Mouse (Mus musculus) frontal cortex, postnatal 14 days (tissue): Measurements from ENCODE around the gene St8sia1.

Experiments used
- DNase-seq, 2 experiments: peaks; one replicate each; pipeline ENCODE4 v3.0.0; 2022; ENCODE audit warnings: low spot score in 2 of 2

The St8sia1 gene

GRCm38 (mm10) chr6:142945461-142945860 is 18.8 kb downstream of the St8sia1 start:
- DNase-seq = no peak

GRCm38 (mm10) chr6:142944470-142944869 is 19.8 kb downstream of the St8sia1 start:
- DNase-seq = no peak

- DNase-seq = no peak
These were observed 20.8 kb downstream of the St8sia1 start for GRCm38 (mm10) chr6:142943419-142943818.

- DNase-seq = no peak
These were observed 22.5 kb downstream of the St8sia1 start for GRCm38 (mm10) chr6:142941596-142942381.

- no peak for DNase-seq
These were observed 23.2 kb downstream of the St8sia1 start for GRCm38 (mm10) chr6:142941078-142941477.

- no peak for DNase-seq
These were observed 25.5 kb downstream of the St8sia1 start for GRCm38 (mm10) chr6:142938549-142939345.

- no peak for DNase-seq
These were observed 26.2 kb downstream of the St8sia1 start for GRCm38 (mm10) chr6:142938074-142938473.

GRCm38 (mm10) chr6:142932582-142932981 is 31.7 kb downstream of the St8sia1 start:
- DNase-seq = no peak

- DNase-seq = no peak
These were observed 32.1 kb downstream of the St8sia1 start for GRCm38 (mm10) chr6:142932144-142932543.

- DNase-seq = no peak
These were observed 35.5 kb downstream of the St8sia1 start for GRCm38 (mm10) chr6:142928551-142929309.

- DNase-seq = no peak
These were observed 37.2 kb downstream of the St8sia1 start for GRCm38 (mm10) chr6:142926901-142927605.

- no peak for DNase-seq
These were observed 38.3 kb downstream of the St8sia1 start for GRCm38 (mm10) chr6:142925921-142926320.

GRCm38 (mm10) chr6:142925374-142925773 is 38.9 kb downstream of the St8sia1 start:
- no peak for DNase-seq

GRCm38 (mm10) chr6:142920901-142921300 is 43.4 kb downstream of the St8sia1 start:
- no peak for DNase-seq

GRCm38 (mm10) chr6:142918691-142919090 is 45.6 kb downstream of the St8sia1 start:
- DNase-seq = no peak

GRCm38 (mm10) chr6:142917471-142917901 is 46.8 kb downstream of the St8sia1 start:
- no peak for DNase-seq

GRCm38 (mm10) chr6:142916271-142916941 is 47.8 kb downstream of the St8sia1 start:
- DNase-seq = no peak

GRCm38 (mm10) chr6:142915464-142915863 is 48.8 kb downstream of the St8sia1 start:
- no peak for DNase-seq

GRCm38 (mm10) chr6:142914676-142915075 is 49.6 kb downstream of the St8sia1 start:
- DNase-seq = no peak

GRCm38 (mm10) chr6:142911263-142911662 is 53.0 kb downstream of the St8sia1 start:
- no peak for DNase-seq

- DNase-seq = no peak
These were observed 53.5 kb downstream of the St8sia1 start for GRCm38 (mm10) chr6:142910721-142911120.
